Mouse (Mus musculus) ES-Bruce4 (cell line): ENCODE measurements around the gene Masp1.

ENCODE experiments used
- CTCF ChIP-seq: IDR thresholded peaks from one replicate; pipeline ENCODE4 v1.8.1; 2011; ENCODE audit warnings: low read depth, low read length
- POLR2A ChIP-seq: IDR thresholded peaks from one replicate; pipeline ENCODE4 v1.8.1; 2011; ENCODE audit warnings: low read length; ENCODE audit not compliant: insufficient read depth

DNA sequence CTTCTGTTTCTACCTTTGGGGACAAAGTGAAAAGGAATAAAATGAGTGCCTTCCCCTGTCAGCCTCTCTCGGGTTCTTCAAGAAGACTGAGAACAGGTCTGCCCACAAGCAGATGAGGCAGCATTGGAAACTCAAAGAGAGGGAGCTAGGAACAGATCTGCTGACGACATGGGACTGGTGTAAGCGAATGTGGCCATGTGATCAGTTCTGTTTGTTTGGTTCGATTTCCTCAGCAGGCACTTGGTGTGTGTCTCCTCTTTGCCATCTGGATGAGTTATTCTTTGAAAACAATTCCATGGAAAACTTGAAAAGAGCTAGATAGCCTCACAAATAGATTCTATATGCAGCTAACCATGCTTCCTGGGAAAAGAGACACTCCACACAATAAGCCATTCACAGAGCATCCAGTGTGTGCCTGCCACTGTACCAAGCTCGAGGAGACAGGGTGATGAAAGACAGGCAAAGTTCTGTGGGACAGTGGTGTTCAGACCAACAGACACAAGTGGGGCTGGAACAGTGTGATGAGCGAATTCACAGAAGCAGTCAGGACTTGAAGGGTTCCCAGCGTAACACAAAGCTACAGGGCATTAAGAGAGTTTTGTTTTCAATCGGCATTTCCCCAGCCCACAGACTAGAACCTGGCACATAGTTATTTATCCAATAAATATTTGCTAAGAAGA is 24.2 kb downstream of the Masp1 start:
- no peak for TF ChIP-seq POLR2A
- no peak for TF ChIP-seq CTCF
